14 mouse cellular contexts compared by ENCODE assay signal in the genomic region with DNA sequence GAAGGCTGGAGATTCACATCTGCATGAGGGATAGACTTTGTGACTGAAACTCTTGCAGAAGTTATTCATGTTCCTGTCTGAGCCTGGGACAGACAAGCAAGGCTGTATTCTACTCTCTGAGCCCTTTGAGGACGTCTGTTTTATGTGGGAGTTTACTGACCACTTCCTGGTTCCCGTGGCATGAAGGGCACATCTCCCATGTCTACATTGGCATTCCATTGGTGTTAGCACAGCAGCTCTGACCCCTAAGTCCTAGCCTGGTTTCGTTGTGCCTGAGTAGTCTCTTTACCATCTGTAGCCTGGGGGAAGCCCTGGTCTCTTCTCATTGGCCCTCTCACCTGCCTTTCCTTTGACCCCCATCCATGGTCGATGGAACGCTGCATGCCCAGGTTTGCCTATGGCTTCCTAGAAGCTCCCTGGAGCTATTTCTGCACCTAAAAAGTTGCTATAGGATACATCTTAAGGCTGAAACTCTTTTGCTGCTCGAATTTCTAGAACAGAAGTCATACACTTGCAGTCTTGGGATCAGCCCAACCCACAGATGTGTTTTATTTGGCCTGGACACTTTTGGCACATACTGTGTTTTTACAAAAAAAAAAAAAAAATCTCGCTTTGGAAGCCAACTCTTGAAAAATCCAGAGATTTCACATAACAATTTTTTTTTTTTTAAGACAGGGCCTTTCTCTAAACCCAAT. TPM values are rescaled to one million over a fixed set of nuclear protein-coding genes. Genes with fewer than 3 reads are reported as not detected.
DNase-seq lines count a peak whose midpoint lies in the region; ATAC-seq and TF ChIP-seq lines count a peak whose summit lies in the region.
"Had no signal": no experiment of that assay in that cellular context is flagged by ENCODE, and none has a peak within 500 bp of the region (broad histone marks: within the 10 kb centered on the region; RNA-seq: fewer than 3 reads in every experiment).

No protein-coding gene starts in this region.

- no peak for TF ChIP-seq POLR2A in liver, adult 2 months (IDR thresholded peaks at IDR 0.05; ENCODE audit: extremely low read depth, insufficient read depth, low read length)

- TF ChIP-seq EP300 in liver, postnatal 0 days (IDR thresholded peaks at IDR 0.05; ENCODE audit: low read depth), result no peak

- no peak overlapping the region for H3K9ac ChIP-seq in heart, embryonic 12.5 days
- no peak overlapping the region for H3K9ac ChIP-seq in liver, adult 2 months (ENCODE audit: low read depth, low read length)
- no peak overlapping the region for H3K9ac ChIP-seq in liver, postnatal 0 days (replicated peaks)
- H3K9ac ChIP-seq in midbrain, embryonic 13.5 days (replicated peaks), result no peak overlapping the region
- H3K9ac ChIP-seq: hindbrain, embryonic 13.5 days; limb, embryonic 13.5 days; midbrain, embryonic 15.5 days had no signal

- 70% methylated on average over 7 of the region's 7 CpGs for WGBS in heart, embryonic 12.5 days
- WGBS in liver, adult 2 months, result 63% methylated on average over 7 of the region's 7 CpGs
- WGBS in liver, postnatal 0 days (ENCODE audit: insufficient replicate concordance), result 62% methylated on average over 7 of the region's 7 CpGs
- 81% methylated on average over 7 of the region's 7 CpGs for WGBS in midbrain, embryonic 13.5 days

- H3K36me3 ChIP-seq in heart, embryonic 12.5 days, result no peaks in the 10 kb centered on the region
- H3K36me3 ChIP-seq in liver, adult 2 months (ENCODE audit: control insufficient read depth, insufficient read depth, low read length), result no peaks in the 10 kb centered on the region
- H3K36me3 ChIP-seq in liver, postnatal 0 days (replicated peaks; ENCODE audit: insufficient read depth, low read length), result no peaks in the 10 kb centered on the region
- H3K36me3 ChIP-seq in midbrain, embryonic 13.5 days, result no peaks in the 10 kb centered on the region
- H3K36me3 ChIP-seq: hindbrain, embryonic 13.5 days; limb, embryonic 13.5 days; midbrain, embryonic 15.5 days had no signal

- no peaks in the 10 kb centered on the region for H3K27me3 ChIP-seq in heart, embryonic 12.5 days (replicated peaks)
- no peaks in the 10 kb centered on the region; the same call in 1 of the 2 replicates for H3K27me3 ChIP-seq in liver, adult 2 months (ENCODE audit: control insufficient read depth, insufficient read depth, low read length)
- H3K27me3 ChIP-seq in liver, postnatal 0 days (ENCODE audit: insufficient read depth, low read length), result no peaks in the 10 kb centered on the region
- peaks cover 9% of the 10 kb centered on the region; the same call in 1 of the 2 replicates for H3K27me3 ChIP-seq in midbrain, embryonic 13.5 days
- H3K27me3 ChIP-seq: hindbrain, embryonic 13.5 days; limb, embryonic 13.5 days; midbrain, embryonic 15.5 days had no signal

- DNase-seq in heart, adult 11 months, result peak; percentile 92
- peak; percentile 21 for DNase-seq in liver, adult 2 months (ENCODE audit: extremely low read depth, low read depth, low spot score)
- DNase-seq in liver, postnatal 0 days, result no peak
- peak; percentile 94 for DNase-seq in adipocyte (ENCODE audit: low spot score)
- DNase-seq in heart, postnatal 14 days, result peak; percentile 20 to 47
- DNase-seq: cerebellum, adult 9-11 months; gastrocnemius, postnatal 10 days had no signal

- intact Hi-C loops in heart, postnatal 14 days (cut with DNase I), result loop anchor here (5.0 kb wide), 1 partner anchor 39 kb away; no protein-coding TSS in a partner anchor

- H3K4me1 ChIP-seq in heart, embryonic 12.5 days (replicated peaks), result no peaks in the 10 kb centered on the region
- H3K4me1 ChIP-seq in liver, adult 2 months (ENCODE audit: control insufficient read depth, insufficient read depth, low read length), result no peaks in the 10 kb centered on the region
- no peaks in the 10 kb centered on the region for H3K4me1 ChIP-seq in liver, postnatal 0 days (ENCODE audit: insufficient read depth)
- no peaks in the 10 kb centered on the region for H3K4me1 ChIP-seq in midbrain, embryonic 13.5 days (replicated peaks)
- H3K4me1 ChIP-seq: hindbrain, embryonic 13.5 days had no signal

- TF ChIP-seq CTCF in liver, adult 2 months (IDR thresholded peaks at IDR 0.05; ENCODE audit: low read depth, low read length), result no peak
- no peak for TF ChIP-seq CTCF in liver, postnatal 0 days (IDR thresholded peaks at IDR 0.05; ENCODE audit: low read depth)

- ATAC-seq in heart, embryonic 12.5 days (ENCODE audit: insufficient number of reproducible peaks, low FRiP score), result no peak
- ATAC-seq in liver, postnatal 0 days, result no peak
- ATAC-seq in midbrain, embryonic 13.5 days, result no peak
- ATAC-seq: intestine, postnatal 0 days; midbrain, embryonic 15.5 days had no signal

- peaks cover 9% of the 10 kb centered on the region; the same call in 1 of the 2 replicates for H3K9me3 ChIP-seq in heart, embryonic 12.5 days (replicated peaks)
- no peaks in the 10 kb centered on the region for H3K9me3 ChIP-seq in liver, postnatal 0 days (ENCODE audit: low read length)
- 0 out of 2 replicates have a peak, but pooled peaks cover 5% of the 10 kb centered on the region for H3K9me3 ChIP-seq in midbrain, embryonic 13.5 days
- H3K9me3 ChIP-seq: hindbrain, embryonic 13.5 days; midbrain, embryonic 15.5 days had no signal

- no peak overlapping the region for H3K4me2 ChIP-seq in heart, embryonic 12.5 days
- no peak overlapping the region for H3K4me2 ChIP-seq in liver, postnatal 0 days (ENCODE audit: low read depth, low read length)
- no peak overlapping the region for H3K4me2 ChIP-seq in midbrain, embryonic 13.5 days (replicated peaks)
- H3K4me2 ChIP-seq: hindbrain, embryonic 13.5 days; limb, embryonic 13.5 days; midbrain, embryonic 15.5 days had no signal

- H3K27ac ChIP-seq in heart, embryonic 12.5 days (ENCODE audit: poor library complexity, severe bottlenecking), result no peak overlapping the region
- no peak overlapping the region for H3K27ac ChIP-seq in liver, adult 2 months (replicated peaks; ENCODE audit: insufficient read depth, low read depth, low read length)
- no peak overlapping the region for H3K27ac ChIP-seq in liver, postnatal 0 days (ENCODE audit: low read depth)
- no peak overlapping the region for H3K27ac ChIP-seq in midbrain, embryonic 13.5 days
- H3K27ac ChIP-seq: hindbrain, embryonic 13.5 days; limb, embryonic 13.5 days; macrophage; midbrain, embryonic 15.5 days had no signal

- no peaks in the 10 kb centered on the region for H3K79me2 ChIP-seq in liver, adult 2 months (ENCODE audit: control insufficient read depth, insufficient read depth, low read length)

- H3K4me3 ChIP-seq in heart, embryonic 12.5 days, result no peak overlapping the region
- H3K4me3 ChIP-seq in liver, adult 2 months (ENCODE audit: insufficient read depth, low read depth, low read length), result no peak overlapping the region
- no peak overlapping the region for H3K4me3 ChIP-seq in liver, postnatal 0 days (ENCODE audit: low read depth, low read length)
- no peak overlapping the region for H3K4me3 ChIP-seq in midbrain, embryonic 13.5 days (replicated peaks)
- H3K4me3 ChIP-seq: hindbrain, embryonic 13.5 days; limb, embryonic 13.5 days; midbrain, embryonic 15.5 days had no signal

RNA-seq across cellular contexts. Expression of a gene that starts 55.2 kb away (rescaled TPM):
- 0.05 TPM in 1 of 2 replicates, not detected in the other for polyA plus RNA-seq in heart, embryonic 12.5 days (2016; fragmentation: Nextera tagmentation; extraction: Ambion mirVana)
- not detected in 2 replicates for total RNA-seq in liver, adult 2 months (2014; rRNA removed)
- polyA plus RNA-seq in liver, adult 2 months (2012; rRNA removed), result not detected in 2 replicates
- not detected in 2 replicates for polyA plus RNA-seq in liver, postnatal 0 days (2015; fragmentation: Nextera tagmentation; extraction: Ambion mirVana)
- total RNA-seq in heart, postnatal 14 days (2021), result under 1 TPM; 0.41 to 0.88 TPM
- 1.4 and 1.6 TPM in 2 replicates for polyA plus RNA-seq in midbrain, embryonic 13.5 days (2015; fragmentation: Nextera tagmentation; extraction: Ambion mirVana)
- polyA plus RNA-seq: macrophage had no signal
